Mouse (Mus musculus) heart, adult 2 months (tissue): Measurements from ENCODE around the gene Gab2.

ENCODE experiments used
- CTCF ChIP-seq: fragments of 200-600 bp; IDR thresholded peaks from 2 replicates; pipeline ENCODE4 v1.8.1; 2022; ENCODE audit warnings: antibody characterized with exemption, mild to moderate bottlenecking, moderate library complexity
- POLR2A ChIP-seq: fragments of 200-500 bp; IDR thresholded peaks from 2 replicates; pipeline ENCODE4 v1.6.1; 2011; ENCODE audit warnings: mild to moderate bottlenecking, low read depth, low read length, control low read depth; ENCODE audit not compliant: insufficient read depth

DNA sequence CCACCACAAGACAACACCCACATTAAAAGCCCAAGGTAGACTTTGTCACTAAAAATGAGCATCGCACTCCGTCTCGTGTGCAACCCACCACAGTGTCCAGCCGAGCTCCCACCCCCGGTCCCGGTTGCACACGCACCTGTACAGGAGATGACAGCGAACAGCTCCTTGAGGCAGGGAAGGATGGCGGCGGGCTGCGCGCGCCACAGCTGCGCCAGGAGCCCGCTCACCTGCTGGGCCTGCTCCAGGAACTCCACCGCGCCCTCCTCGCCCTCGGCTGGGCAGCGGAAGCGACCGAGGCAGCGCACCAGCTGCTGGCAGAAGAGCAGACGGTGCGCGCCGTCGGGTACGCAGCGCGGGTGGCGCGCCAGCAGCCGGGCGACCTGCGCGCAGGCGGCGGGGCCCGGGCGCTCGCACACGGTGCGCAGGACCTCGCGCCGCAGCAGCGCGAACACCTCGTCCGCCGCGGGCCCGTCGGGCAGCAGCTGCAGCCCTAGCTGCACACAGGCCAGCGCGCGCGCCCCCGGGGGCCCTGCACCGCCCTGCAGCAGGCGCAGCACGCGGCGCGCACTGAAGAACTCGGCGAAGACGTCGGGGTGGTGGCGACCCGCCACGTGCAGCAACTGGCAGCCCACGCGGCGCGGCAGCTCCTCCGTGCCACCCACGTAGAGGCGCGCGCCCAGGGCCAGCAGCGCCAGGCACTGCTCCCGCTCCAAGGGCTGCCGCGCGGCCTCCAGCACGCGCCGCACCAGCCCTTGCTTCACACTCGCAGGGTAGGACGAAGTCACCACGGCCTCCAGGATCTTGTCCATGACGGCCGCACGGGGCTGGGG, 244.0 kb downstream of the Gab2 start:
- TF ChIP-seq CTCF, result no peak
- no peak for TF ChIP-seq POLR2A
